Mouse (Mus musculus) cerebellum, adult (tissue): ENCODE data around the gene Gm49395.

Experiments used
- ATAC-seq: cut with Nextera tagmentation; 2 replicates; pipeline ENCODE4 v1.9.2; 2017; ENCODE audit warnings: mild to moderate bottlenecking, moderate library complexity, mixed read lengths; ENCODE audit not compliant: insufficient number of reproducible peaks, low FRiP score, low TSS enrichment

Gm49395 gene

DNA sequence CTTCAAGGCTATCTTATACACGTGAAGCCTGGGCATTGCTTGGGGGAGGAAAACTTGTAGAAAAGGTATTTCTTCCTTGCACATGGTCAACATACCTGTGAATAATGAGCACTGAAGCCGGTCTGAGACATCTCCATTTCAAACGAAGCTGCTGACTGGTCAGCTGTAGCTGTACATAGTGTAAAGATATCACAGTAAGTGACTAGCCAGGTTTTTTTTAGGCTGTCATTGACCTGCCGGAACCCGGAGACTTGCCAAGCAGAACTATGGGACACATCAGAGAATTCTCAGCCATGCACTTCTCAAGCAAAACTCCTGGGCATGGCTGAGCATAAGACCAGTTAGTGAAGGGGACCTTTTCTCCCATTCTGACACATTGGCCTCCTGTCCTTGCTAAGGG lies 99.6 kb downstream of the Gm49395 start:
- ATAC-seq: no peak

DNA sequence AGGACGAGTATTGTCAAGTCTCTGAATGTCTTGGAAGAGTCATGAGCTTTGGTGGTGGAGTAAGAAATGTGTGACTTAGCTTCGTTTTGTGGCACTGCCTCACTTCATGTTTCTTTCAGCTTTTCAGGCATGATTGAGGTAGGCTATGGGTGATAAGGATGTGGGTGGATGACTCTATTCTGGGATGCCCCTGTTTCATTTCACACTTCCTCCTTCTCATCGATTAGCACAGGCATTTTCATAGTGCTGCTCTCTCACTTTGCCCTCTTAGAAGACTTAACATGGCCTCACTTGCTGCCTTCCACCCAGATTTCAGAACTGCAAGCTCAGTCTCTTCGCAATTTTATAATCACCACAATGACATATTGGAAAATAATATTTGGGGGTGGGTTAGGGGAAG lies 102.1 kb downstream of the Gm49395 start:
- ATAC-seq: no peak

GRCm38 (mm10) chr13:114998100-114998499 lies 103.6 kb downstream of the Gm49395 start:
- ATAC-seq: no peak

- ATAC-seq: no peak
Measured at GRCm38 (mm10) chr13:114992260-114993014, 109.3 kb downstream of the Gm49395 start.

DNA sequence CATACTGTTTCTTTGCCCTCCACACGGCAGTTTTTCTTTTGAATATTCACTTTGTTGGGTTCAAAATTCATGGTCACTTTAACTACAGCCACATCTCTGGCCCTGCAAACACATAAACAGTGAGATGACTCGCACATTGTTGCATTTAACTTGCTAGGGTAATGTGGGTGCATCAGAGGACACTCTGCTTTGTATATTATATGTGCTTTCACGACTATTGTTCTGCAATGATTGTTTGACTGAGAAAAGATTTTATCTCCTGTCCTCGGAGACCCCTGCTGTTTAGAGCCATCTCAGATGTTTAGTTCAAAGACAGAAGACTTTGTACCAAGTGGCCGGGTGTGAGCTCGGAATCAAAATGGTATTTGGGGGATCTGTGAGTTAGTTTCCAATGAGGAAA lies 114.1 kb downstream of the Gm49395 start:
- no peak for ATAC-seq

GRCm38 (mm10) chr13:114987161-114987560 lies 114.6 kb downstream of the Gm49395 start:
- ATAC-seq: no peak
